Mouse (Mus musculus): Measurements from ENCODE around the gene Fam3b.

DNA sequence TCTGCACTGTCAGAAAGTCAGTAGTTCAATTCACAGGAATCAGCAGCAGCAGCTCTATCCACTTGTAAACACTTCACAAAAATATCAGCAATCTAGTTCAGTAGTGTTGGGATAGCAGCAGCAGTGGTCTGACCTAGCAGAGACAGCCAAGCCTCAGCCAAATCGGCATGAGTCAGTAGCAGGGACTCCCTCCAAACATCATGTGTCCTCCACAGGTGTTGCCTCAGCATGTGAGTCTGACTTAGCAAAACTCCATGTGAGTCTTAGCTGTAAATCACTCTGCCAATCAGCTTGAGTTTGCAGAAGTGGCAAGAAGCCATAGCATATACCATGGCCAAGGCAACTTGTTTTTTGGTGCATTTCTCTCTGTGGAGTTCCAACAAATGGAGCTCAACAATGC lies 18.5 kb upstream of the Fam3b start:
- TF ChIP-seq MYC (IDR thresholded peaks at IDR 0.05; ENCODE audit: low read depth, low read length), result no peak
- no peak for TF ChIP-seq KAT2A (conservative IDR thresholded peaks at IDR 0.05; ENCODE audit: low read depth, low read length)
- no peak for TF ChIP-seq RAD21 (IDR thresholded peaks at IDR 0.05; ENCODE audit: low read depth, low read length)
- no peak for TF ChIP-seq POLR2A (IDR thresholded peaks at IDR 0.05; ENCODE audit: control insufficient read depth in 1 of 2, insufficient read depth in 1 of 2, low read depth in 1 of 2, low read length in 2 of 2, poor library complexity in 1 of 2)
- TF ChIP-seq MAX (IDR thresholded peaks at IDR 0.05; ENCODE audit: low read length), result no peak
- TF ChIP-seq CTCF (IDR thresholded peaks at IDR 0.05 in 2 of 3, conservative IDR thresholded peaks at IDR 0.05 in 1 of 3; ENCODE audit: control insufficient read depth in 1 of 3, insufficient read depth in 1 of 3, low read depth in 2 of 3, low read length in 3 of 3, poor library complexity in 1 of 3, severe bottlenecking in 1 of 3), result no peak
- TF ChIP-seq USF2 (IDR thresholded peaks at IDR 0.05; ENCODE audit: borderline replicate concordance in 1 of 2, insufficient read depth in 1 of 2, low read depth in 1 of 2, low read length in 2 of 2), result no peak
- TF ChIP-seq MAZ (IDR thresholded peaks at IDR 0.05; ENCODE audit: low read depth, low read length), result no peak
- TF ChIP-seq TBP (IDR thresholded peaks at IDR 0.05; ENCODE audit: low read depth, low read length), result no peak
- no peak for TF ChIP-seq MAFK (IDR thresholded peaks at IDR 0.05; ENCODE audit: borderline replicate concordance, low read depth, low read length)
